Mouse (Mus musculus): ENCODE measurements around the gene Trim37. TPM values are rescaled to one million over a fixed set of nuclear protein-coding genes. Genes with fewer than 3 reads are reported as not detected.
A peak's percentile ranks its signal among the peaks of the same experiment; 100 is the strongest.

Trim37 gene
- polyA plus RNA-seq (2021), result 33.1 TPM

DNA sequence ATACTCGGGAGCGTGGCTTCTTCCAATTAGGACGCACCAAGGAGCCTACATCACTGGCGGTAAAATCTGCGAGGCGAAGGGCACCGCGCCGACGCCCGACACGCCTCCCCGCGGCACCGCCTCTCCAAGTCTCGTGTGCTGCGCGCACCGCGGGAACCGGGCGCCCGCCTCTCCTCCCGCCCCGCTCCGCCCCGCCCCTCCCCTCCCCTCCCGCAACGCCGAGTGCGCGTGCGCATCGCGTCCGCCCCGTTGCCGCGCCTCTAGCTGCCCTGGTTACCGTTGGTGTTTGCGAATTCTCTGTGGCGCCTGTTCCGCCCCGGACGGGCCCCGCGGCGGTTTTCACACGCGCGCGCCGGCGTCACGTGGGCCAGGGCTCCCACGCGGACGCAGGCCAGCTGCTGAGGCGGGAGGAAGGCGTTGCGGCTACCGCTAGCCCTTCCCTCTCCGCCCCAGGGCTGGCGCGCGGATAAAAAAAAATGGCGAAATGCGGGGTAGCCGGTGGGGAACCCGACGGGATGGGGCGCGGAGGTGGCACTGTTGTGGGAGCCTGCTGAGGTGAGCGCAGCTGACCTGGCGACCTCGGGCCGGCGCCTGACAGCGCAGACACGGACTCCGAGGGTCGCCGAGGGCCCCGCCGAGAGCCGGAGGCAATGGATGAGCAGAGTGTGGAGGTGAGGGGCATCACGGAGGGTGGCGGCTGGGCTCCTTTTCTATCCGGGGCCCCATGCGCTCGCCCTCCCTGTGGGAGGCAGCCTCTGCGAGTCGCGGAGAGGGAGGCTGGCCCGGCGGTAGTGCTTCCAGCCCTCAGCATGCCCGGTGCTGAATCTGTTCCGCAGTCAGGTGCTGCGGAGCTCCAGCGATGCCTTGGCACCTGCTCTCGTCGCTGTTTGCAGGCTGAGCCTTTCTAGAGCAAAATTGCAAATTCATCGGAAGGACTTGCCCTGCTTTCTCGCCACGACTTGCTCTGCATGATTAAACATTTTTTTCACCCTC lies at the start of gene Trim37:
Trim37 (plus strand) TSS at position 254 of the 993 bp plus-strand sequence.
- peak; percentile 91 for ATAC-seq
- no peak for TF ChIP-seq CTCF (IDR thresholded peaks at IDR 0.05)
- in situ Hi-C loops (cut with MboI; ENCODE audit: low pct_unique_long_range_greater_than_20kb), result no loop called here
- DNase-seq (ENCODE audit: low read depth, low spot score), result peak; percentile 54
- CTCF ChIA-PET, result no interaction called here
- no peaks in the 10 kb centered on the region for H3K27me3 ChIP-seq
- POLR2A ChIA-PET, result interaction anchor here (0.6 to 1.3 kb wide), 3 partner anchors 10 to 12 kb away, joined by 3 to 5 read pairs (median 3); no protein-coding TSS in a partner anchor

DNA sequence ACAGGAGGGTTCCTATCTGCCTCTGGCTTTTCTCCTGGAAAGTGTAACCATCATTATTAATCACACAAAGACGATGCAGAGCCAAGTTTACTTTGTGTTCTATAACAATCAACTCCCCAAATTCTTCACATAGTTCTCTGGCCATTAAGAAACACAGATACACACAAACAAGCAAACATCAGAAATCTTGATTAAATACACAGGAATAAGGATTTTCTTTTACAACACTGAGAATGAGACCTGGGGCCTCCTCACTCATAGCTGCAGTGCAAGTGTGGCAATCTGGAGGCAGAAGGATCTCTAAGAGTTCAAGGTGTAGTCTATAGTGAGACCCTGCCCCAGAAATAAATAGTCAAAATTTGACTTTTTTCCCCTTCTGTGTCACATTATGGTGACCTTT lies 43.2 kb upstream of the Trim37 start:
- in situ Hi-C loops (cut with MboI; ENCODE audit: low pct_unique_long_range_greater_than_20kb), result no loop called here
- H3K27me3 ChIP-seq, result no peaks in the 10 kb centered on the region
- TF ChIP-seq CTCF (IDR thresholded peaks at IDR 0.05), result no peak
- ChIA-PET CTCF (no interaction called here), POLR2A (no interaction called here)
- ATAC-seq (no peak), DNase-seq (ENCODE audit: low read depth, low spot score) (no peak)

DNA sequence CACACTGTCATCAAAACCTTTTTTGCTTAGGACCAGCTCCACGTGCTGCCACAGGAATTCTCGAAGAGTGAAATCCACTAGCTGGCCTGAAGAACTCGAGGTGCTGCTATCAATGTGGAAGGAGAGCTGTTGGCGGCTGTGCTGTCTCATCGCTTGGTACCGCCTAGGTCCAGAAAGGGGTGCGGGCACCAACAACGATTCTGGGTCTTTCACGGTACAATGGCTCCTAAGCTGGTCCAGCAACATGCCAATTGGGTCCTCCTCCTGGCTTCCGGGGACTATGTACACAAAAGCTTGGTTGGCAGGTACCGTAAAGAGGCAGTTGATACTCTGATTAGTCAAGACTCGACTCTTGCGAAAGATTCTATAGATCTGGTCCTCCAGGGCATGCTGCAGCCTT lies 41.4 kb upstream of the Trim37 start:
- CTCF ChIA-PET, result interaction anchor here (1.2 to 1.3 kb wide), 2 partner anchors 10 to 12 kb away, joined by 4 read pairs; no protein-coding TSS in a partner anchor
- in situ Hi-C loops (cut with MboI; ENCODE audit: low pct_unique_long_range_greater_than_20kb), result no loop called here

DNA sequence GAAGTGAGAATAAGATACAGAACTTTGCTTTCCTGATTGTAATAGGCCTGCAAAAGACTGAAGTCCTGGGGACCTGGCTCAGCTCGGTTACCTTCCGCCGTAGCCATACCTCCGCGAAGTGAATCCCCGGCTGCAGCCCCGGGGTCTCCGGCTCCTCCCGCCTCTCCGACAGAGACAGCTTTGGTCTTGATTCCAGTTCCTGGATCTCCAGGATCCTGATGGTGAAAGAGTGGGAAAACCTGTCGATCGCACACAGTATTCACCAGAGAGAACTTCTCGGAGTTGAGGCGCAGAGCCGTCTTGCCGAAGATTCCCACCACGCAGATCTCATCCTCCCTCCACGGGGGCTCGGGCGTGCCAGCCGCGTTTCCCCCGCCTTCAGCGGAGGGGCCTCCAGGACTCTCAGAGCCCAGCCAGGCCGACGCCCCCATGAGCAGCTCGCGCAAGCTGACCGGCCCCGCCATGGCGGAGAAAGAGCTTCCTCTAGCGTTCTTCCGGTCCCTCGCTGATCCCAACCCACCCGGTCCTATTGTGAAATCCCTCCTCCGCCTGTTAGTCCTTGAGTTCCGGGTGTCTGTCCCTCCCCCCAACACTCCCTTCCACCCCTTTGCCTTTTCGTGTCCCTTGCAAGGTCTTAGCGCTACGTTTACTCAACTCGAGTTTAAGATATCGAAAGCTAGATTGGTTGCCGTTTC lies 40.4 kb upstream of the Trim37 start, which contains the start of gene Smg8:
Smg8 (minus strand) TSS at position 485 of the 695 bp plus-strand sequence.
- no peak for TF ChIP-seq CTCF (IDR thresholded peaks at IDR 0.05)
- CTCF ChIA-PET, result interaction anchor here (1.2 kb wide), 1 partner anchor 13 kb away, joined by 4 read pairs; no protein-coding TSS in a partner anchor
- no peaks in the 10 kb centered on the region for H3K27me3 ChIP-seq
- no peak for DNase-seq (ENCODE audit: low read depth, low spot score)
- in situ Hi-C loops (cut with MboI; ENCODE audit: low pct_unique_long_range_greater_than_20kb), result no loop called here
- POLR2A ChIA-PET, result interaction anchor here (0.6 to 2.9 kb wide), 4 partner anchors 12 to 59 kb away, joined by 3 to 11 read pairs (median 4); partner anchors contain the start of gene Gdpd1
- peak; percentile 60 for ATAC-seq

More for the DNA sequence above, 41.4 kb upstream of the Trim37 start:
- no peak for ATAC-seq
- TF ChIP-seq CTCF (IDR thresholded peaks at IDR 0.05), result no peak
- DNase-seq (ENCODE audit: low read depth, low spot score), result no peak
- POLR2A ChIA-PET, result interaction anchor here (2.9 kb wide), 1 partner anchor 11 kb away, joined by 11 read pairs; the partner anchor contains the start of gene Gdpd1
- no peaks in the 10 kb centered on the region for H3K27me3 ChIP-seq

DNA sequence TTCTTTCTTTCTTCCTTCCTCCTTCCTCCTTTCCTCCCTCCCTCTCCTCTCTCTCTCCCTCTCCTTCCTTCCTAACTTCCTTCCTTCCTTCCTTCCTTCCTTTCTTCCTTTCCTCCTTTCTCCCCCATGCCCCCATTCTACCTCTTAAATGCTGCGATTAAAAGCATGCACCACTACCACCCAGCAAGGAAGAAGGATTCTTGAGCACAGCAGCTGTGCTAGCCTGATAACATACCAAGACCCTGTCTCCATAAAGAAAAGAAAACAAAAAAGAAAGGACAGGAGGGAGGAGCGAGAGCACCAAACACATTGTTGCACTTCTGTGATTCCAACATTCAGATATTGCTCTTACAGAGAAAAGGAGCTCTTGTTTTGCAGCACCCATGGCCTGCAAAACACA lies 39.7 kb upstream of the Trim37 start:
- ATAC-seq, result no peak
- POLR2A ChIA-PET, result interaction anchor here (0.6 to 2.9 kb wide), 3 partner anchors 13 to 59 kb away, joined by 3 to 11 read pairs (median 6); partner anchors contain the start of gene Gdpd1
- CTCF ChIA-PET, result no interaction called here
- no peaks in the 10 kb centered on the region for H3K27me3 ChIP-seq
- no peak for TF ChIP-seq CTCF (IDR thresholded peaks at IDR 0.05)
- DNase-seq (ENCODE audit: low read depth, low spot score), result no peak
- in situ Hi-C loops (cut with MboI; ENCODE audit: low pct_unique_long_range_greater_than_20kb), result no loop called here

DNA sequence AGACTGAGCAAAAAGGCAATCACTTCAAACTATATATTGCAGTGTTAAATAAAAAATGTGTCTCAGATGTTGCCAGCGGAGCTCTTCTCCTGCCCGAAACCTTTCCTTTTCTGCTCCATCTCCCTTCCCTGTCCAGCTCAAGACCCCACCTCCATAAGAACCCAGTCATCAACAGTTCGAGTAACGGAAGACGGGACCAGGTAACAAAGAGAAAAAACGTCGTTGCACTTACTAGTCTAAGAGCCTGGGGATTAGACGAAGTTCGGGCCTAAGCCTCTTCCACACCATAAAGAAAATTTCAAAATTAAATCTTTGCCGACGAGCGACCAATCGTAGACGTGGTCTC lies 18.5 kb upstream of the Trim37 start, which contains the start of gene Prr11:
Prr11 (minus strand) TSS at position 300 of the 346 bp plus-strand sequence.
- no peak for DNase-seq (ENCODE audit: low read depth, low spot score)
- ATAC-seq, result no peak
- in situ Hi-C loops (cut with MboI; ENCODE audit: low pct_unique_long_range_greater_than_20kb), result no loop called here
- CTCF ChIA-PET, result no interaction called here
- no peak for TF ChIP-seq CTCF (IDR thresholded peaks at IDR 0.05)
- POLR2A ChIA-PET, result no interaction called here
- H3K27me3 ChIP-seq, result no peaks in the 10 kb centered on the region

DNA sequence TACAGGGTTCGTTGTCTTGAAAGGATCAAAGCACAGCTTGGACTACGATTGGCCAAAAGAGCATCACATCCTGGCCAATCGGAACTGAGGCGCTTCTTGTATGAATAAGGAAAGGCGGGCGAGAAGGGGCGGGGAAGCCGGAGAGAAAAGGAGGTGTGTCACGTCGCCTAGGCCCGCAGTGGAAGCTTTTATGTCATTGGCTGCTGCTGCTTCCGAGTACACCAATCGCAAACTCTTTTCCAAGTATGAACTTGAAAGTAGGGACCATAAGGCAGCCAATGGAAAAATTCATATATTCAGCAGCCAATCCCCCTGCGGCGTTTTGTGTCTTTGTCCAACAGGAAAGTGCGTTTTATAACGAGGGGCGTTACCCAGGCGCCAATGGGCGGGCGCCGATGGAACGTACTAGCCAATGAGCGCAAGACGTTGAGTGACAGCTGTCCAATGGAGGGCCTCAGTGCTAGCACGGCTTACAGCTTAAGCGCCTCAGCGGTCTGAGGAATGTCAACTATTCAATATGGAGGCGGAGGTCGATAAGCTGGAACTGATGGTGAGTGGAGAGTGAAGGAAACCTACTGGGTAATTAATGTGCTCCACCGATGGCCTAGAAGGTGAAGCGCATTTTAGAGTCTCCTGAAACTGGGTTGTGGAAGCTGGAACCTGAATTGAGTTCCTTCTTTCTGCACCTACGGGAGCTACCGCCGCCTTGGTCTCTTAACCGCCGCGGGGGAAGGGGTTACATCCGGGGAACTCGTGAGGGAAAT lies 17.9 kb upstream of the Trim37 start, which contains the start of gene Ska2:
Ska2 (plus strand) TSS at position 480 of the 764 bp plus-strand sequence.
- CTCF ChIA-PET, result no interaction called here
- H3K27me3 ChIP-seq, result no peaks in the 10 kb centered on the region
- POLR2A ChIA-PET, result interaction anchor here (1.0 to 1.2 kb wide), 3 partner anchors 8 to 22 kb away, joined by 3 read pairs; partner anchors contain the start of gene Smg8
- TF ChIP-seq CTCF (IDR thresholded peaks at IDR 0.05), result no peak
- peak; percentile 93 for ATAC-seq
- in situ Hi-C loops (cut with MboI; ENCODE audit: low pct_unique_long_range_greater_than_20kb), result no loop called here
- peak; percentile 99 for DNase-seq (ENCODE audit: low read depth, low spot score)

DNA sequence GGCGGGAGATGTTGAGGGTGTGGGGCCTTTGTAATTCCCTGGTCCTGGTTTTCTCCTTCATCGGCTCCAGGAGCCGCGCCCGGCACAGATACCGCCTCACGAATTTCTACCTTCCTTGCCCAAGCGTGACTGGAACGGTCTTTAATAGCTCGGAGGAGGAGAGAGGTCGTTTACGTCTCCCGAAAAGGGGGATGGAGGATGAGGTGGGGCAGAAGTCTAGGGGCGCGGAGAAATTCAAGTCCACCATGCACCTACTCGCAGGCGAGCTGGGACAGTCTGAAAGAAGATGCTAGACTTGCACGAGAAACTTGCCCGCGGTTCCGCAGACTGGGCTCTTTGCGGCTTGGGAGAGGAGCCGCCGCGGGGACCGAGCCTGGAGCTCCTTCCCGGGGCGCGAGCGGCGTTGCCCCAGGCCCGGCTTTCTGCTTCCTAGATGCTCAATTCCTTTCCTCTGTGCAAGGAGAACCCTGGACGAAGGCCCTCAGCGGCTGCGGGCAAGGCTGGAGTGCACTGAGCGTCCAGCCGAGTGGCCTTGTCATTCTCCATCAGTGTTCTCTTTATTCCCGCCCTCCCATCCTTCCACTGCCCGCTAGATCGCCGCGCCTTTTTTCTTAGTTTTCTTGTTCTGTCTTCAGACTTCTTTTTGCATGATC lies 17.2 kb upstream of the Trim37 start:
- DNase-seq (ENCODE audit: low read depth, low spot score) (no peak), ATAC-seq (no peak)
- in situ Hi-C loops (cut with MboI; ENCODE audit: low pct_unique_long_range_greater_than_20kb), result no loop called here
- ChIA-PET CTCF (no interaction called here), POLR2A (interaction anchor here (1.0 to 1.2 kb wide), 3 partner anchors 9 to 23 kb away, joined by 3 read pairs; partner anchors contain the start of gene Smg8)
- no peak for TF ChIP-seq CTCF (IDR thresholded peaks at IDR 0.05)
- no peaks in the 10 kb centered on the region for H3K27me3 ChIP-seq

DNA sequence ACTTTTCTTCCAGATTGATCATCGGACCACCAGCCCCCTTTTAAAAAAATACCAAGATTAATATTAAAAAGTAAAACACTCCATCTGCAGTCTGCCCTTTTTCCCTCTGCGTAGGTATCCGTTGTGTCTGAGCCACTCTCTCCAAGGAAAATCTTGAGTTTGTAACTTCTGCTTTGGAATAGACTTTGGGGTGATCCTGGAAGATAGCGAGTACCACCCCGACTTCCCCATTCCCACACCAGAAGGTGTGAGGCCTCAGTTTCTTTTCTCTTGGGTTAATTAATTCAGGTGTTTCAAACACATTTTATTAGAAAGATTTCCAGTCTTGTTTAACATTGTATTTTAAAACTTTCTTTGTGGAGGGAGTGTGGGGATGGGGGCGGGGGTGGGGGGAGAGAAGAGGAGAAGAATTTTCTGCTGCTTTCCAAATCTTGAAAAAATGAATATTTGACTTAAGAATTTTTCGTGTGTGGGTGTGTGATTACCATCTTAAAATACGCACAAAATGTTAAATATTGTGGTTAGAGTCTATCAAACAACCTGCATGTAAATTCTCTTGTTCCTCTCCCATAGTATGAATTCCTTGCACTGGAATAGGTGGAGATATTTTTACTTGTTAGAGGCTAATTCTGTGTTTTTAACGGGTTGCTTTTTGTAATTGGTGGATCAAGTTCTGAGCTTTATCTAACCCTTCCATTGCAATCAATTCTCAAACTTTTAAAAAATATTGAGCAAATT lies 16.5 kb upstream of the Trim37 start:
- H3K27me3 ChIP-seq, result no peaks in the 10 kb centered on the region
- ATAC-seq (no peak), DNase-seq (ENCODE audit: low read depth, low spot score) (no peak)
- no peak for TF ChIP-seq CTCF (IDR thresholded peaks at IDR 0.05)
- ChIA-PET POLR2A (interaction anchor here (1.0 to 1.2 kb wide), 2 partner anchors 9 to 23 kb away, joined by 3 read pairs; partner anchors contain the start of gene Smg8), CTCF (no interaction called here)
- in situ Hi-C loops (cut with MboI; ENCODE audit: low pct_unique_long_range_greater_than_20kb), result no loop called here
